Mouse (Mus musculus) right cerebral cortex, postnatal 25 days (tissue): ENCODE measurements at regions not wholly inside any gene's neighbourhood (a gene's known extent, or its start where the extent isn't known, plus 50 kb on each side); places are given as distances from the start of the nearest gene placed in this dataset.
A peak's percentile ranks its signal among the peaks of the same experiment; 100 is the strongest.

Experiments
- DNase-seq: peaks from one replicate; pipeline ENCODE4 v3.0.0; 2022

GRCm38 (mm10) chr13:43852888-43853287, 68.3 kb downstream of the Cd83 start:
- no peak for DNase-seq

- DNase-seq, result no peak
These were observed 70.4 kb downstream of the Cd83 start for GRCm38 (mm10) chr13:43854973-43855372.

GRCm38 (mm10) chr13:43860932-43861331, 76.4 kb downstream of the Cd83 start:
- DNase-seq, result no peak

GRCm38 (mm10) chr13:43861424-43861823, 76.8 kb downstream of the Cd83 start:
- DNase-seq, result no peak

GRCm38 (mm10) chr13:43862056-43862455, 77.5 kb downstream of the Cd83 start:
- DNase-seq, result no peak

GRCm38 (mm10) chr13:43862586-43862985, 78.0 kb downstream of the Cd83 start:
- DNase-seq, result no peak

- DNase-seq, result no peak
These were observed 79.1 kb downstream of the Cd83 start for GRCm38 (mm10) chr13:43863581-43864100.

- DNase-seq, result peak; percentile 96
These were observed 79.7 kb downstream of the Cd83 start for GRCm38 (mm10) chr13:43864153-43864861.

- no peak for DNase-seq
These were observed 80.5 kb downstream of the Cd83 start for GRCm38 (mm10) chr13:43865036-43865435.

GRCm38 (mm10) chr13:43875895-43876294, 91.3 kb downstream of the Cd83 start:
- no peak for DNase-seq

- no peak for DNase-seq
These were observed 102.7 kb downstream of the Cd83 start for GRCm38 (mm10) chr13:43887284-43887683.

- DNase-seq, result no peak
These were observed 107.4 kb downstream of the Cd83 start for GRCm38 (mm10) chr13:43891928-43892327.

- DNase-seq, result peak; percentile 35
These were observed 111.4 kb downstream of the Cd83 start for GRCm38 (mm10) chr13:43895990-43896389.

GRCm38 (mm10) chr13:43897046-43897445, 112.5 kb downstream of the Cd83 start:
- DNase-seq, result no peak

- DNase-seq, result no peak
These were observed 114.1 kb downstream of the Cd83 start for GRCm38 (mm10) chr13:43898555-43899258.

GRCm38 (mm10) chr13:43900115-43900514, 115.5 kb downstream of the Cd83 start:
- DNase-seq, result no peak

GRCm38 (mm10) chr13:43900758-43901157, 116.2 kb downstream of the Cd83 start:
- no peak for DNase-seq

GRCm38 (mm10) chr13:43903391-43903790, 118.8 kb downstream of the Cd83 start:
- no peak for DNase-seq

- DNase-seq, result no peak
These were observed 119.7 kb downstream of the Cd83 start for GRCm38 (mm10) chr13:43904291-43904690.

GRCm38 (mm10) chr13:43906241-43906640, 121.7 kb downstream of the Cd83 start:
- no peak for DNase-seq

- no peak for DNase-seq
These were observed 122.8 kb downstream of the Cd83 start for GRCm38 (mm10) chr13:43907425-43907824.

GRCm38 (mm10) chr13:43908041-43908644, 123.6 kb downstream of the Cd83 start:
- no peak for DNase-seq

GRCm38 (mm10) chr13:43909933-43910332, 125.4 kb downstream of the Cd83 start:
- DNase-seq, result no peak

- no peak for DNase-seq
These were observed 128.9 kb downstream of the Cd83 start for GRCm38 (mm10) chr13:43913476-43913875.
